Mouse (Mus musculus): ENCODE results near the gene Slc35f2.

The Slc35f2 gene

GRCm38 (mm10) chr9:53829081-53829865 lies 57.9 kb downstream of the Slc35f2 start:
- peak; percentile 26 for DNase-seq (ENCODE audit: low spot score)

- no peak for DNase-seq (ENCODE audit: low spot score)
Observed at GRCm38 (mm10) chr9:53829866-53830209, 58.5 kb downstream of the Slc35f2 start.

- DNase-seq (ENCODE audit: low spot score): no peak
Observed at GRCm38 (mm10) chr9:53835039-53835438, 63.7 kb downstream of the Slc35f2 start.

- DNase-seq (ENCODE audit: low spot score): no peak
Observed at GRCm38 (mm10) chr9:53835976-53836375, 64.6 kb downstream of the Slc35f2 start.

GRCm38 (mm10) chr9:53838816-53839215 lies 67.5 kb downstream of the Slc35f2 start:
- DNase-seq (ENCODE audit: low spot score): no peak

GRCm38 (mm10) chr9:53848548-53848947 lies 77.2 kb downstream of the Slc35f2 start:
- DNase-seq (ENCODE audit: low spot score): no peak

- no peak for DNase-seq (ENCODE audit: low spot score)
Observed at GRCm38 (mm10) chr9:53849864-53850263, 78.5 kb downstream of the Slc35f2 start, which contains the start of gene Sln. Sln (plus strand) TSS chr9:53850164.

GRCm38 (mm10) chr9:53852158-53852557 lies 80.8 kb downstream of the Slc35f2 start:
- no peak for DNase-seq (ENCODE audit: low spot score)

- no peak for DNase-seq (ENCODE audit: low spot score)
Observed at GRCm38 (mm10) chr9:53853672-53854071, 82.3 kb downstream of the Slc35f2 start.

GRCm38 (mm10) chr9:53854525-53854924 lies 83.2 kb downstream of the Slc35f2 start:
- DNase-seq (ENCODE audit: low spot score): no peak

GRCm38 (mm10) chr9:53857864-53858263 lies 86.5 kb downstream of the Slc35f2 start:
- DNase-seq (ENCODE audit: low spot score): no peak
